Mouse (Mus musculus) testis, adult 2 months (tissue): Measurements from ENCODE around the gene Hydin.

Experiments
- CTCF ChIP-seq: fragments of 200-500 bp; IDR thresholded peaks from 2 replicates; pipeline ENCODE4 v1.5.1; 2012; ENCODE audit warnings: low read depth, mild to moderate bottlenecking, inconsistent platforms, low read length, moderate library complexity; ENCODE audit not compliant: control insufficient read depth, insufficient read depth, insufficient replicate concordance
- POLR2A ChIP-seq: fragments of 200-500 bp; IDR thresholded peaks from 2 replicates; pipeline ENCODE4 v1.6.1; 2012; ENCODE audit warnings: low read depth, mild to moderate bottlenecking, inconsistent platforms, low read length, moderate library complexity; ENCODE audit not compliant: control insufficient read depth

GRCm38 (mm10) chr8:110644422-110644821, 377.6 kb downstream of the Hydin start:
- no peak for TF ChIP-seq POLR2A
- TF ChIP-seq CTCF, result no peak
